Mouse (Mus musculus) hindbrain, embryonic 14.5 days (tissue): ENCODE data around the gene Tex9. TPM values are rescaled to one million over a fixed set of nuclear protein-coding genes. Genes with fewer than 3 reads are reported as not detected.

Experiments
- ATAC-seq: fragments of 200-750 bp; cut with Nextera tagmentation; 2 replicates; pipeline ENCODE4 v1.8.0; 2017; ENCODE audit warnings: moderate number of reproducible peaks, mild to moderate bottlenecking, moderate TSS enrichment, moderate library complexity; ENCODE audit not compliant: low FRiP score
- DNase-seq: peaks from one replicate; pipeline ENCODE4 v3.0.0-alpha.2; 2015; ENCODE audit warnings: low spot score
- H3K27ac ChIP-seq: fragments of 300-500 bp; sonication (generic); 2 replicates; pipeline ENCODE4 v1.5.1; 2014; ENCODE audit warnings: mild to moderate bottlenecking, moderate library complexity
- H3K27me3 ChIP-seq: fragments of 300-500 bp; sonication (generic); 2 replicates; pipeline ENCODE4 v1.6.1; 2014; ENCODE audit warnings: mild to moderate bottlenecking, low read length, mixed read lengths; ENCODE audit not compliant: control insufficient read depth, insufficient read depth
- H3K36me3 ChIP-seq: fragments of 300-500 bp; sonication (generic); replicated peaks from 2 replicates; pipeline ENCODE4 v1.6.1; 2014; ENCODE audit not compliant: control insufficient read depth, insufficient read depth
- H3K4me1 ChIP-seq: fragments of 300-500 bp; sonication (generic); replicated peaks from 2 replicates; pipeline ENCODE4 v1.6.1; 2014; ENCODE audit warnings: antibody characterized with exemption, low read length, mixed read lengths; ENCODE audit not compliant: control insufficient read depth, insufficient read depth
- H3K4me2 ChIP-seq: fragments of 300-500 bp; sonication (generic); replicated peaks from 2 replicates; pipeline ENCODE4 v1.6.1; 2014; ENCODE audit warnings: mild to moderate bottlenecking, moderate library complexity
- H3K4me3 ChIP-seq: fragments of 300-500 bp; sonication (generic); replicated peaks from 2 replicates; pipeline ENCODE4 v1.5.1; 2014; ENCODE audit warnings: mild to moderate bottlenecking, low read length
- H3K9ac ChIP-seq: fragments of 300-500 bp; sonication (generic); 2 replicates; pipeline ENCODE4 v1.6.1; 2014
- H3K9me3 ChIP-seq: fragments of 300-500 bp; sonication (generic); 2 replicates; pipeline ENCODE4 v1.6.1; 2016; ENCODE audit warnings: low read length; ENCODE audit not compliant: control insufficient read depth
- WGBS: fragments of 180-500 bp; shearing (Covaris S2); extraction: QIAGEN DNeasy Blood & Tissue Kit; methylation state at CpG from one replicate; pipeline ENCODE4 v1.1.7; 2014; 5-methylcytosine and 5-hydroxymethylcytosine counted together
- polyA plus RNA-seq: library from polyadenylated mRNA; unstranded; fragments of >200 nt; fragmentation: Nextera tagmentation; extraction: Ambion mirVana; gene quantifications from 2 replicates; pipeline ENCODE4 v1.2.1, GENCODE M21; 2014

Gene Tex9
- polyA plus RNA-seq: 25.4 and 35.9 TPM in 2 replicates

DNA sequence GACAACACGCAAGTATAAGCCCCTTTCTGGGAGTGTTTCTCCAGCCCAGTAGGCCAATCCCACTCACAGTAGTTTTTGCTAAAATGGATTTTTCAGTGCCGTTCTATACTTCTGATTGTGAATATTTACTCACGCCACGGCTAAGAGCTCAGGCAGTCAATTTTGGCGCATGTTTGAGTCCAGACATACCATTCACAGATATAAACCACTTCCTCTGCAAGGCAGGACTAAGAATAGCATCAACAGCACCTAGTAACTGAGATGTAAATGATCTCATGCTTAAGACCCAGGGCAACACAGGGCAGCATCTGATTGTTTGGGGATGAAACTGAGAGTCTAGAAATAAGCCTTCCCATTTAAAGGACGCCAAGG lies at the start of gene Tex9:
Tex9 (minus strand) TSS at position 19 of the 372 bp plus-strand sequence.
- Histone ChIP-seq H3K4me2 (peak within 1 kb of the TSS; percentile 71), H3K36me3 (no peaks in the 10 kb centered on the region), H3K4me1 (peaks cover 14% of the 10 kb centered on the region), H3K27me3 (no peaks in the 10 kb centered on the region), H3K27ac (peak within 1 kb of the TSS; percentile 89), H3K4me3 (peak within 1 kb of the TSS; percentile 63), H3K9ac (peak within 1 kb of the TSS; percentile 79), H3K9me3 (no peaks in the 10 kb centered on the region)
- ATAC-seq (peak; percentile 53; the same call in 1 of the 2 replicates), DNase-seq (peak; percentile 25)
- whole genome bisulfite sequencing: 10% methylated on average over 6 of the region's 6 CpGs

- H3K4me3 ChIP-seq: no peak overlapping the region
- 11% methylated on average over 1 of the region's 1 CpGs for WGBS
- H3K36me3 ChIP-seq: no peaks in the 10 kb centered on the region
- H3K9me3 ChIP-seq: no peaks in the 10 kb centered on the region
- ATAC-seq (no peak), DNase-seq (no peak)
- no peak overlapping the region for H3K4me2 ChIP-seq
- no peaks in the 10 kb centered on the region for H3K27me3 ChIP-seq
- no peak overlapping the region for H3K9ac ChIP-seq
- H3K4me1 ChIP-seq: peaks cover 12% of the 10 kb centered on the region; the same call in 1 of the 2 replicates
- H3K27ac ChIP-seq: no peak overlapping the region
Measured at GRCm38 (mm10) chr9:72537086-72537485, 45.1 kb upstream of the Tex9 start.

GRCm38 (mm10) chr9:72535394-72535793 lies 43.4 kb upstream of the Tex9 start:
- Histone ChIP-seq H3K4me2 (peak overlapping the region; percentile 74), H3K27me3 (no peaks in the 10 kb centered on the region), H3K36me3 (no peaks in the 10 kb centered on the region), H3K4me1 (peaks cover 19% of the 10 kb centered on the region), H3K4me3 (no peak overlapping the region), H3K9me3 (no peaks in the 10 kb centered on the region), H3K27ac (no peak overlapping the region), H3K9ac (no peak overlapping the region)
- ATAC-seq (no peak), DNase-seq (no peak)
- WGBS: 85% methylated on average over 3 of the region's 3 CpGs

DNA sequence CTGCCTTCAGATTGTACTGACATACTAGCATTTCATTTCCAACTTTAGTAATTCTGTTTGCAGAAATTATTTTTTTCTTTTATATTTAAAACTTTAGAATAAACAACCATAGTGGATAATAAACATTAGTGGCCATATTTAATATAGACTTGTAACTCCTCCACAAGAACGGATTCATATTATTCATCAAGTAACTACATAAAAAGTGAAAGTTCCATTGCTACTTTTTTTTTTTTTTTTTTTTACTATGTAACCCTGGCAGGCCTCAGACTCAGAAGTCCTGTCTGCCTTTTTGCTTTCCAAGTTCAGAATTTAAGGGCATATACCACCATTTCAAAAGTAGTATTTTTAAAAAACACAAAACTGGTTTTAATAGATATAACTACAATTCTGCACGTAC lies 43.0 kb upstream of the Tex9 start:
- H3K27me3 ChIP-seq: no peaks in the 10 kb centered on the region
- no peaks in the 10 kb centered on the region for H3K36me3 ChIP-seq
- H3K27ac ChIP-seq: no peak overlapping the region
- peak overlapping the region; percentile 95 for H3K4me3 ChIP-seq
- no peak overlapping the region for H3K9ac ChIP-seq
- WGBS: 88% methylated on average over 2 of the region's 2 CpGs
- no peak for DNase-seq
- H3K4me2 ChIP-seq: peak overlapping the region; percentile 74
- no peak for ATAC-seq
- no peaks in the 10 kb centered on the region for H3K9me3 ChIP-seq
- H3K4me1 ChIP-seq: peaks cover 20% of the 10 kb centered on the region

- no peaks in the 10 kb centered on the region for H3K9me3 ChIP-seq
- peaks cover 20% of the 10 kb centered on the region for H3K4me1 ChIP-seq
- H3K4me3 ChIP-seq: peak overlapping the region; percentile 95
- no peaks in the 10 kb centered on the region for H3K27me3 ChIP-seq
- no peak for DNase-seq
- H3K4me2 ChIP-seq: peak overlapping the region; percentile 63
- 0% methylated on average over 2 of the region's 2 CpGs for WGBS
- H3K9ac ChIP-seq: peak overlapping the region; percentile 98
- no peaks in the 10 kb centered on the region for H3K36me3 ChIP-seq
- ATAC-seq: peak; percentile 3; the same call in 1 of the 2 replicates
- H3K27ac ChIP-seq: peak overlapping the region; percentile 100
Measured at GRCm38 (mm10) chr9:72533089-72533415, 41.0 kb upstream of the Tex9 start.

- H3K9ac ChIP-seq: peak overlapping the region; percentile 98
- H3K36me3 ChIP-seq: no peaks in the 10 kb centered on the region
- peak overlapping the region; percentile 95 for H3K4me3 ChIP-seq
- ATAC-seq: peak; percentile 68
- peak overlapping the region; percentile 63 for H3K4me2 ChIP-seq
- 1% methylated on average over 40 of the region's 55 CpGs for WGBS
- H3K27ac ChIP-seq: peak overlapping the region; percentile 100
- H3K9me3 ChIP-seq: no peaks in the 10 kb centered on the region
- peak; percentile 72 for DNase-seq
- no peaks in the 10 kb centered on the region for H3K27me3 ChIP-seq
- H3K4me1 ChIP-seq: peaks cover 20% of the 10 kb centered on the region
Measured at GRCm38 (mm10) chr9:72532381-72533088, 40.5 kb upstream of the Tex9 start.

DNA sequence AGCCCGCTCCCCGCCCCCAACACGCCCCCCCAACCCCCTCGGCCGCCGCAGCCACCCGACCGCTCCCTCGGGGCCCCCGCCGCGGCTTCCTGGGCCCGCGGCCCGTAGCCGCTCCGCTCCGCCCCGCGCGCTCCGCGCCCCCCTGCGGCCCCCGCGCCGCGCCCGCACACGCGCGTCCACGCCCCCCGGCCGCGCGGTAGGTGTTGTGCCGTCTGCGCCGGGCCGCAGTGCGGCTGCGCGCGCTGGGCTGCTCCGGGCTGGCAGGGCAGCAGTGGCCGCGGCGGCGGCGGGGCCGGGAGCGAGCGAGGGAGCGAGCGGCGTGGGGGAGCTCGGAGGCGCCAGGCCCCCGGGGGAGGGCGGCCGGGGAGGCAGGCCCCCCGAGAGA lies 40.0 kb upstream of the Tex9 start, which contains the start of gene Rfx7:
Rfx7 (plus strand) TSS at position 245 of the 385 bp plus-strand sequence.
- Histone ChIP-seq H3K36me3 (no peaks in the 10 kb centered on the region), H3K4me3 (peak within 1 kb of the TSS; percentile 95), H3K27me3 (no peaks in the 10 kb centered on the region), H3K4me2 (peak within 1 kb of the TSS; percentile 63), H3K4me1 (peaks cover 20% of the 10 kb centered on the region), H3K27ac (peak within 1 kb of the TSS; percentile 100), H3K9ac (peak within 1 kb of the TSS; percentile 98), H3K9me3 (no peaks in the 10 kb centered on the region)
- WGBS: 2% methylated on average over 19 of the region's 63 CpGs
- ATAC-seq (peak; percentile 86), DNase-seq (peak; percentile 86)

GRCm38 (mm10) chr9:72531291-72531995 lies 39.4 kb upstream of the Tex9 start:
- Histone ChIP-seq H3K27me3 (no peaks in the 10 kb centered on the region), H3K4me3 (peak overlapping the region; percentile 95), H3K4me2 (peak overlapping the region; percentile 63), H3K36me3 (no peaks in the 10 kb centered on the region), H3K9me3 (no peaks in the 10 kb centered on the region), H3K27ac (peak overlapping the region; percentile 100), H3K4me1 (peaks cover 20% of the 10 kb centered on the region), H3K9ac (peak overlapping the region; percentile 98)
- ATAC-seq (peak; percentile 92), DNase-seq (peak; percentile 86)
- WGBS: under 1% methylated on average over 31 of the region's 35 CpGs

- no peaks in the 10 kb centered on the region for H3K27me3 ChIP-seq
- no peaks in the 10 kb centered on the region for H3K9me3 ChIP-seq
- peak overlapping the region; percentile 56 for H3K9ac ChIP-seq
- peak; percentile 4; the same call in 1 of the 2 replicates for ATAC-seq
- H3K36me3 ChIP-seq: no peaks in the 10 kb centered on the region
- H3K27ac ChIP-seq: peak overlapping the region; percentile 100
- peak overlapping the region; percentile 63 for H3K4me2 ChIP-seq
- H3K4me3 ChIP-seq: peak overlapping the region; percentile 95
- peak; percentile 31 for DNase-seq
- WGBS: 32% methylated on average over 4 of the region's 4 CpGs
- peaks cover 20% of the 10 kb centered on the region for H3K4me1 ChIP-seq
Measured at GRCm38 (mm10) chr9:72530824-72531223, 38.8 kb upstream of the Tex9 start.
